Mouse (Mus musculus): ENCODE data around the gene Gm379. TPM values are rescaled to one million over a fixed set of nuclear protein-coding genes. Genes with fewer than 3 reads are reported as not detected.

Gene Gm379
- polyA plus RNA-seq (2014; fragmentation: Illumina TruSeq; extraction: RNeasy Lipid Tissue Mini Kit (QIAGEN cat#74804); ENCODE audit: low read depth, low replicate concordance), result not detected

GRCm38 (mm10) chrX:108664885-108665284 lies at the start of gene Gm379:
Gene Gm379 (minus strand): TSS chrX:108664891.

Other genes with a start within 250 kb of the Gm379 start
- gene Brwd3, start 169.5 kb upstream of the Gm379 start, polyA plus RNA-seq (2014; fragmentation: Illumina TruSeq; extraction: RNeasy Lipid Tissue Mini Kit (QIAGEN cat#74804); ENCODE audit: low read depth, low replicate concordance), result 2.0 TPM

All from adipose tissue, adult 10 weeks (tissue).